Mouse (Mus musculus): Measurements from ENCODE around the gene Ociad1. TPM values are rescaled to one million over a fixed set of nuclear protein-coding genes. Genes with fewer than 3 reads are reported as not detected.

Ociad1 gene
- polyA plus RNA-seq, 1 experiment from 2014 or later, result 216 TPM

DNA sequence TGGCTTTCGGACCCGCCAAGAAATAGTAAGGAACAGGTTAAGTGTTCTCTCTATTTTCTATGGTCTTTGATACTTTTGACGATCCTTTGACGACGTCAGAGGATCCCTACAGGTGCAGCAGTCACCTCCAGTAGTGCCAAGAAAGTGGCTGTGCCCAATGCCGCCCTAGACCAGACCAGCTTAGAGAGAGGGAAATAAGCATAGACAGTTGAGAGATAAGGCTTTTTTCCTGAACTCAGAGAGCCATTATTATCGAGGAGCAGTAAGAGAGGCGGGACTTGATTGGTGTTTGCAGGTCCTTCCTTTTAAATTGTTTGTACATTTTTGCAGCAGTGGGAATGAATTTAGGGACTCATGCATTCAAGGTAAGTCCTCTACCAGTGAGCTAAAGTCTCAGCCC lies 34.9 kb upstream of the Ociad1 start:
- 54% methylated on average over 8 of the region's 8 CpGs for WGBS
- Histone ChIP-seq H3K4me1 (peaks cover 11% of the 10 kb centered on the region), H3K4me2 (peak overlapping the region; percentile 71), H3K27me3 (no peaks in the 10 kb centered on the region; the same call in 1 of the 2 replicates), H3K9ac (0 out of 2 replicates have a peak overlapping the region, but pooled peaks have one; percentile 64), H3K27ac (no peak overlapping the region), H3K4me3 (peak overlapping the region; percentile 93; the same call in 1 of the 2 replicates), H3K9me3 (no peaks in the 10 kb centered on the region), H3K36me3 (no peaks in the 10 kb centered on the region)
- ATAC-seq (ENCODE audit: insufficient number of reproducible peaks, insufficient read depth, low FRiP score, low TSS enrichment, low read depth), result no peak

GRCm38 (mm10) chr5:73264122-73264521 lies 28.5 kb upstream of the Ociad1 start:
- Histone ChIP-seq H3K4me2 (no peak overlapping the region), H3K4me3 (no peak overlapping the region), H3K27ac (no peak overlapping the region), H3K4me1 (no peaks in the 10 kb centered on the region), H3K9me3 (no peaks in the 10 kb centered on the region), H3K27me3 (no peaks in the 10 kb centered on the region), H3K9ac (no peak overlapping the region), H3K36me3 (no peaks in the 10 kb centered on the region)
- 81% methylated on average over 3 of the region's 5 CpGs for WGBS
- ATAC-seq (ENCODE audit: insufficient number of reproducible peaks, insufficient read depth, low FRiP score, low TSS enrichment, low read depth), result no peak

DNA sequence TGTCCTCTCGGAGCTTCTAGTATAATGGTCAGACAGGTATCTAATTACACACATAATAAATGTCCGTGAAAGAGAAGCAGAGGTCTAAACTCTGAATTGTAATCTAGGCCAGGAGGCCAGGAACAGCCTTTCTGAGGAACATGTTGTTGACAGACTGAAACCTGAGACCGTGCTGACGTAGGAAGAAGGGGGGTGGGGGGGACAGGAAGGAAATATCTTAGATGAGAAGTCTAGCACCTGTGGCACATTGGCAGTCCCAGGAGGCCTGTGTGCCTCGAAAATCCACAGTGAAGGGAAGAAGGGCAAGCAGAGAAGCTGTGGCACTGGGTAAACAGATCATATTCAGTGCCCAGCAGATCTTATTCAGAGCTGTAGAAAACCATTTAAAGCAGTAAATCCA lies 27.1 kb upstream of the Ociad1 start:
- no peaks in the 10 kb centered on the region for H3K27me3 ChIP-seq
- no peak overlapping the region for H3K4me3 ChIP-seq
- H3K4me2 ChIP-seq, result no peak overlapping the region
- no peaks in the 10 kb centered on the region for H3K9me3 ChIP-seq
- no peak overlapping the region for H3K9ac ChIP-seq
- no peaks in the 10 kb centered on the region for H3K4me1 ChIP-seq
- WGBS, result 12% methylated on average over 5 of the region's 5 CpGs
- no peak for ATAC-seq (ENCODE audit: insufficient number of reproducible peaks, insufficient read depth, low FRiP score, low TSS enrichment, low read depth)
- no peak overlapping the region for H3K27ac ChIP-seq
- H3K36me3 ChIP-seq, result no peaks in the 10 kb centered on the region

DNA sequence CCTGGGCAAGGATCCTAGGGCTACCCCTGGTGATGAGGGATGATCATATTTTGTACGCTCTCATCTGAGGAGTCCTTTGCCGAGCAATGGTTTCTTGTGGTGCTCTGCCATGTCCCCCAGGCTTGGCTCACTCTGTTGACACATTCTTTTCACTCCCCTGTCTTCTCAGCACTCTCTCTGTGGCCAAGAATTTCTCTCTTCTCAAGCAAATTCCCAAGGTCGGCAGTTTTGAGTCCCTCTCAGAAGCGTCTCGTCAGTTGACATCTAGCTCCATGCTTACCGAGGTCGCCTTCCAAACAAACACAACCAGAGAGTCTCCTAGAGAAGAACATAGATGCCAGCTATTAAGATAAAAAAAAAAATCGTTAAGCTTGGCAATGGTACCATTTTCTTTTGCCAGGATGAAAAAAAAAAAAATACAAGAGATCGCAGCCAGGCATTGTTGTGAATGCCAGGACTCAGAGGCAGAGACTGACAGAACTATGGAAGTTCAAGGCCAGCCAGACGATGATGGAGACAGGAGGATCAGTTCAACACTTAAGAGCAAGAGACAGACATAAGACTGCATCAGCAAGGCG lies 23.9 kb upstream of the Ociad1 start:
- no peaks in the 10 kb centered on the region for H3K27me3 ChIP-seq
- no peaks in the 10 kb centered on the region for H3K9me3 ChIP-seq
- H3K4me1 ChIP-seq, result no peaks in the 10 kb centered on the region
- no peak overlapping the region for H3K9ac ChIP-seq
- no peaks in the 10 kb centered on the region for H3K36me3 ChIP-seq
- no peak overlapping the region for H3K4me2 ChIP-seq
- WGBS, result 83% methylated on average over 11 of the region's 11 CpGs
- no peak for ATAC-seq (ENCODE audit: insufficient number of reproducible peaks, insufficient read depth, low FRiP score, low TSS enrichment, low read depth)
- no peak overlapping the region for H3K4me3 ChIP-seq
- H3K27ac ChIP-seq, result no peak overlapping the region

DNA sequence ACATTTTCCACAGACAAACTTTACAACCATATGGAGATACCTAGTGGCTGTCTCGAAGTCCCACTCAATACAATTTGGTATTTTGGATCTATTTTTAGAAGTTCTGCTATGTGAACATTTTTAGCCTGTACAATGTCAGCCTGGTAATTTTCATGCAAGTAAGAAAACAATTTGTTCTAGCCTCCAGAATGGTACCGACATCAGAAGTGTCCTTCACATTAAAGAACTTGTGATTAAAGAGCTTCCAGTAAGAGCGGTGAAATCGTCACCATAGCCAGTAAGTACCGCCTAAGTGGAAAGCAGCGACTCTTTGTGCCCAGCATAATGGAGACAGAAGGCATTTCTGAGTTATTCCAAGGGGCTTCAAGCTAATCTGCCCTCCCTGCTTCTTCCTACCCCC lies 22.0 kb upstream of the Ociad1 start:
- H3K4me3 ChIP-seq, result no peak overlapping the region
- H3K9ac ChIP-seq, result no peak overlapping the region
- no peaks in the 10 kb centered on the region for H3K27me3 ChIP-seq
- H3K9me3 ChIP-seq, result no peaks in the 10 kb centered on the region
- no peaks in the 10 kb centered on the region for H3K4me1 ChIP-seq
- H3K36me3 ChIP-seq, result no peaks in the 10 kb centered on the region
- H3K4me2 ChIP-seq, result no peak overlapping the region
- H3K27ac ChIP-seq, result no peak overlapping the region
- ATAC-seq (ENCODE audit: insufficient number of reproducible peaks, insufficient read depth, low FRiP score, low TSS enrichment, low read depth), result no peak
- 69% methylated on average over 6 of the region's 6 CpGs for WGBS

DNA sequence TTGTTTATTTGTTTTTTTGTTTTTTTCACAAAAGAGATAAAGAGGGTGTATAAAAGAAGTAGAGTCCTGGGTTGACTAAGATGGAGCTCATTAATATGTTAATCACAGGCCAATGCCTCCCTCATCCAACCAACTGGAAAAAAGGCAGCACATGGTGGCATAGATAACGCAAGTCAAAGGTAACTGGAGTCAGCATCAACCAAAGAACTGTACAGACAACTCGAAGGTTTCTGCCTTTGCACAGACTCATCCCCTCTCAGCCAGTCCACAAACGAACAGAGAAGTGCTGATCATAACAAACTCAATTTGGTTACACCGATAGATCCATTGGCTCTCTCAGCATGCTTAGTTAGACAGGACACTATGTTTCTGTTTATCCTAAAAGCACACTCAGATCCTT lies 19.4 kb upstream of the Ociad1 start:
- Histone ChIP-seq H3K27ac (no peak overlapping the region), H3K9me3 (no peaks in the 10 kb centered on the region), H3K4me2 (no peak overlapping the region), H3K9ac (no peak overlapping the region), H3K27me3 (no peaks in the 10 kb centered on the region), H3K36me3 (no peaks in the 10 kb centered on the region), H3K4me3 (no peak overlapping the region), H3K4me1 (no peaks in the 10 kb centered on the region)
- WGBS, result 78% methylated on average over 4 of the region's 4 CpGs
- no peak for ATAC-seq (ENCODE audit: insufficient number of reproducible peaks, insufficient read depth, low FRiP score, low TSS enrichment, low read depth)

GRCm38 (mm10) chr5:73274941-73275340 lies 17.6 kb upstream of the Ociad1 start:
- H3K36me3 ChIP-seq, result no peaks in the 10 kb centered on the region
- no peak overlapping the region for H3K27ac ChIP-seq
- H3K9ac ChIP-seq, result no peak overlapping the region
- H3K9me3 ChIP-seq, result no peaks in the 10 kb centered on the region
- 82% methylated on average over 2 of the region's 2 CpGs for WGBS
- H3K4me1 ChIP-seq, result peaks cover 6% of the 10 kb centered on the region; the same call in 1 of the 2 replicates
- ATAC-seq (ENCODE audit: insufficient number of reproducible peaks, insufficient read depth, low FRiP score, low TSS enrichment, low read depth), result no peak
- H3K4me3 ChIP-seq, result no peak overlapping the region
- H3K4me2 ChIP-seq, result no peak overlapping the region
- H3K27me3 ChIP-seq, result no peaks in the 10 kb centered on the region

DNA sequence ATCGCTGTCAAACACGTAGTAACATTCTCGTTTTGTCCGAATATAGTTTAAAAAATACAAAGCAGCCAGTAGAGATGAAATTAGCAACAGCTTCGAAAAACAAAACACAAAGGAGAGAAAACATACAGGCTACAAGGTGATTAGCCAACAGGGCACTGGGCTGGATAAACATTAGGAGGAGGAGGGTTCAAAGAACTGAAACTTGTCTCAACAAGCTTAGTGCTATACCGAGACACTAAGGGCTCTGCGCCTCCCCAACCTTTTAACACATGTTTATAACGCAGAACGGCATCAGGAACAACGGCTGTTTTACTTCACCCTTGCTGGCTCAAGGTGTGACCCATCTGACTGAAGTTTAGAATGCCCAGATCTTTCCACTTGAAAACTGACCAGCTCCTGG lies 13.4 kb upstream of the Ociad1 start:
- Histone ChIP-seq H3K4me3 (no peak overlapping the region), H3K9me3 (no peaks in the 10 kb centered on the region), H3K4me2 (no peak overlapping the region), H3K9ac (no peak overlapping the region), H3K27ac (no peak overlapping the region), H3K27me3 (no peaks in the 10 kb centered on the region), H3K36me3 (no peaks in the 10 kb centered on the region), H3K4me1 (peaks cover 6% of the 10 kb centered on the region; the same call in 1 of the 2 replicates)
- ATAC-seq (ENCODE audit: insufficient number of reproducible peaks, insufficient read depth, low FRiP score, low TSS enrichment, low read depth), result no peak
- WGBS, result 64% methylated on average over 10 of the region's 10 CpGs

DNA sequence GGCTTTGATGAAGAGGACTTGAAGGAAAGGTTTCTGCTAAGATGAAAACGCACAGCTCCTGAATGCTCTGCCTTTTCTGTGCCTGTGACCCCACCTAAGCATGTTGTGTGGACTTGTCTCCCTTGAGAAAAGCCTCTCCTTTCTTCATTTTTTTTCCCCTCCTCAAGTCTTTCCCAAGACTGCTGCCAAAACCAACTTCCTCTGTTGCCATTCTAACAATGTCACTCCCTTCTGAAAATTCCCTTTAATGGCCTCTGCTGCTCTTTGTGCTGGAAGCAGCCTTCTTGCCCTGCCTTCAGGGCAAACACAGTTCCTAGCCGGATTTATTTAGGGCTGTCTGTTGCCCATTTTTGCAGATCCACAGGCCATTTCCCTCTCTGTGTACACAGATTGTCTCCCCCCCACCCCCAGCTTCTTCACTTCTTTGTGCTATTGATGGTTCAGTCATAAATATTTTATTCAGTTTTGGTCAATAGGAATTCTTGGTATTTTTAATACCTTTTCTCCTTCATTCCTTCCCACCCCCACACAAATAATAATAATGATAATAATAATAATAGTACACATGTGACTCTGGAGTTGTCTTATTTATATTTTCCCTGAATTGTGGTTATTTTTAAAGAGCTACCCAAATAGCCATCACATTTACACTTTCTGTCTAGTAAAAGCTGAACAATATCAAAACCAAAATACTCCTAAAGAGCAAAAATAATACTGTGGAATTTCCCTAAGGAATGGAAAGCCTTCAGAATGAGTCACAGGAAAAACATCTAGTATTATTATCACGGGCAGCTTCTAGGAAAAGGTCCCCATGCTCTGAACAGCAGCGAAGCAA lies 12.6 kb upstream of the Ociad1 start:
- H3K27ac ChIP-seq, result peak overlapping the region; percentile 48
- no peaks in the 10 kb centered on the region for H3K36me3 ChIP-seq
- no peaks in the 10 kb centered on the region for H3K27me3 ChIP-seq
- peaks cover 6% of the 10 kb centered on the region; the same call in 1 of the 2 replicates for H3K4me1 ChIP-seq
- ATAC-seq (ENCODE audit: insufficient number of reproducible peaks, insufficient read depth, low FRiP score, low TSS enrichment, low read depth), result no peak
- H3K9ac ChIP-seq, result no peak overlapping the region
- no peak overlapping the region for H3K4me3 ChIP-seq
- no peak overlapping the region for H3K4me2 ChIP-seq
- no peaks in the 10 kb centered on the region for H3K9me3 ChIP-seq
- WGBS, result 41% methylated on average over 4 of the region's 4 CpGs

DNA sequence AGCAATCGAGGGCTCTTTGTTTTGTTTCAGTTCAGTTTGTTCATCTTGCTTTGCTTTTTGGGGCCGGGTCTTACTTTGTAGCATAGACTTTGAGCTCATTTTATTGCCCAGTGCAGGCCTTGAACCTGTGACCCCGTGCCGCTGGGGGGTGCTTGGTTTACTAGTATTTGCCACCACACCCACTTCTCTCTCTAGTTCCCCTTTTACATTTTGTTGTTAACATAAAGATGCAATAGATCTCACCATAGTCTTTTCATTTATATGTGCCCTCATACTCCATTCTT lies 12.1 kb upstream of the Ociad1 start:
- H3K27me3 ChIP-seq, result no peaks in the 10 kb centered on the region
- ATAC-seq (ENCODE audit: insufficient number of reproducible peaks, insufficient read depth, low FRiP score, low TSS enrichment, low read depth), result no peak
- 82% methylated on average over 4 of the region's 4 CpGs for WGBS
- H3K36me3 ChIP-seq, result no peaks in the 10 kb centered on the region
- H3K4me3 ChIP-seq, result no peak overlapping the region
- no peak overlapping the region for H3K4me2 ChIP-seq
- H3K27ac ChIP-seq, result no peak overlapping the region
- H3K4me1 ChIP-seq, result peaks cover 6% of the 10 kb centered on the region; the same call in 1 of the 2 replicates
- H3K9ac ChIP-seq, result no peak overlapping the region
- no peaks in the 10 kb centered on the region for H3K9me3 ChIP-seq

DNA sequence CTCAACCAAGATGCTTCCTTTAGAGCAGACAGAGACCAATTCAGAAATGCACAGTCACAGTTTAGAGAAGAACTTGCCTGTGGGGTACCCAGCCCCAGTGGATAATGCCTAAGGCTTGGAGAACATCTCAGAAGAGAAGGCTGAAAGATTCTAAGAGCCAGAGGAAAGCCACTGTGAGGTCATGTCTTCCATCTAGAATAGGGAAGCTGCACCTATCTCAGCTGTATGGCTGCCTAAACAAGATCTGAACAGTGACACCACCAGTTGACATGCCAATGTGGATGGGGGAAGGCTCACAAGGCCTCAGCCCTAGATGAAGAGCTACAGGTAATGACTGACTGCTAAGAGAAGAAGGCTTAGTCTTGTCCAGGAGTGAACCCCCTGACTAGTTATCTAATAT lies 8.5 kb upstream of the Ociad1 start:
- H3K27me3 ChIP-seq, result no peaks in the 10 kb centered on the region
- H3K9me3 ChIP-seq, result no peaks in the 10 kb centered on the region
- H3K9ac ChIP-seq, result no peak overlapping the region
- no peak overlapping the region for H3K27ac ChIP-seq
- H3K4me3 ChIP-seq, result no peak overlapping the region
- peaks cover 6% of the 10 kb centered on the region; the same call in 1 of the 2 replicates for H3K4me1 ChIP-seq
- no peaks in the 10 kb centered on the region for H3K36me3 ChIP-seq
- ATAC-seq (ENCODE audit: insufficient number of reproducible peaks, insufficient read depth, low FRiP score, low TSS enrichment, low read depth), result no peak
- H3K4me2 ChIP-seq, result no peak overlapping the region

- no peak overlapping the region for H3K4me3 ChIP-seq
- WGBS, result 79% methylated on average over 3 of the region's 3 CpGs
- H3K9ac ChIP-seq, result no peak overlapping the region
- H3K27ac ChIP-seq, result no peak overlapping the region
- H3K36me3 ChIP-seq, result no peaks in the 10 kb centered on the region
- no peak for ATAC-seq (ENCODE audit: insufficient number of reproducible peaks, insufficient read depth, low FRiP score, low TSS enrichment, low read depth)
- H3K4me1 ChIP-seq, result no peaks in the 10 kb centered on the region
- H3K4me2 ChIP-seq, result no peak overlapping the region
- no peaks in the 10 kb centered on the region for H3K27me3 ChIP-seq
- H3K9me3 ChIP-seq, result no peaks in the 10 kb centered on the region
These were observed 7.1 kb upstream of the Ociad1 start for GRCm38 (mm10) chr5:73285470-73285978.

Measured in embryonic facial prominence, embryonic 13.5 days (tissue).